Mouse (Mus musculus) embryonic facial prominence, embryonic 14.5 days (tissue): ENCODE results near the gene Ptprt. TPM values are rescaled to one million over a fixed set of nuclear protein-coding genes. Genes with fewer than 3 reads are reported as not detected.

Experiments
- ATAC-seq: fragments of 200-750 bp; cut with Nextera tagmentation; 2 replicates; pipeline ENCODE4 v1.8.0; 2017; ENCODE audit warnings: low read depth, moderate number of reproducible peaks, moderate TSS enrichment
- DNase-seq: peaks from one replicate; pipeline ENCODE4 v3.0.0-alpha.2; 2015; ENCODE audit warnings: low spot score
- H3K27ac ChIP-seq: fragments of 300-500 bp; sonication (generic); replicated peaks from 2 replicates; pipeline ENCODE4 v1.5.1; 2014; ENCODE audit warnings: low read depth, mild to moderate bottlenecking, low read length, moderate library complexity
- H3K27me3 ChIP-seq: fragments of 300-500 bp; sonication (generic); replicated peaks from 2 replicates; pipeline ENCODE4 v1.6.1; 2014; ENCODE audit warnings: low read length; ENCODE audit not compliant: control insufficient read depth, insufficient read depth
- H3K36me3 ChIP-seq: fragments of 300-500 bp; sonication (generic); 2 replicates; pipeline ENCODE4 v1.6.1; 2014; ENCODE audit warnings: low read length, mixed read lengths; ENCODE audit not compliant: control insufficient read depth, insufficient read depth
- H3K4me1 ChIP-seq: fragments of 300-500 bp; sonication (generic); 2 replicates; pipeline ENCODE4 v1.6.1; 2014; ENCODE audit warnings: antibody characterized with exemption, low read length; ENCODE audit not compliant: control insufficient read depth, insufficient read depth
- H3K4me2 ChIP-seq: fragments of 300-500 bp; sonication (generic); 2 replicates; pipeline ENCODE4 v1.6.1; 2014; ENCODE audit warnings: low read depth, mild to moderate bottlenecking, low read length, moderate library complexity, mixed read lengths
- H3K4me3 ChIP-seq: fragments of 300-500 bp; sonication (generic); 2 replicates; pipeline ENCODE4 v1.5.1; 2014; ENCODE audit warnings: low read depth, mild to moderate bottlenecking, low read length
- H3K9ac ChIP-seq: fragments of 300-500 bp; sonication (generic); 2 replicates; pipeline ENCODE4 v1.6.1; 2014; ENCODE audit warnings: low read depth, mild to moderate bottlenecking, low read length, moderate library complexity, mixed read lengths
- H3K9me3 ChIP-seq: fragments of 300-500 bp; sonication (generic); 2 replicates; pipeline ENCODE4 v1.6.1; 2016; ENCODE audit warnings: low read length; ENCODE audit not compliant: control insufficient read depth
- WGBS: fragments of 180-500 bp; shearing (Covaris S2); extraction: QIAGEN DNeasy Blood & Tissue Kit; methylation state at CpG from one replicate; pipeline ENCODE4 v1.1.7; 2014; 5-methylcytosine and 5-hydroxymethylcytosine counted together
- polyA plus RNA-seq: library from polyadenylated mRNA; unstranded; fragments of >200 nt; fragmentation: Nextera tagmentation; extraction: Ambion mirVana; gene quantifications from 2 replicates; pipeline ENCODE4 v1.2.1, GENCODE M21; 2014

The Ptprt gene
- polyA plus RNA-seq, 1 experiment from 2014 or later = 3.0 TPM

DNA sequence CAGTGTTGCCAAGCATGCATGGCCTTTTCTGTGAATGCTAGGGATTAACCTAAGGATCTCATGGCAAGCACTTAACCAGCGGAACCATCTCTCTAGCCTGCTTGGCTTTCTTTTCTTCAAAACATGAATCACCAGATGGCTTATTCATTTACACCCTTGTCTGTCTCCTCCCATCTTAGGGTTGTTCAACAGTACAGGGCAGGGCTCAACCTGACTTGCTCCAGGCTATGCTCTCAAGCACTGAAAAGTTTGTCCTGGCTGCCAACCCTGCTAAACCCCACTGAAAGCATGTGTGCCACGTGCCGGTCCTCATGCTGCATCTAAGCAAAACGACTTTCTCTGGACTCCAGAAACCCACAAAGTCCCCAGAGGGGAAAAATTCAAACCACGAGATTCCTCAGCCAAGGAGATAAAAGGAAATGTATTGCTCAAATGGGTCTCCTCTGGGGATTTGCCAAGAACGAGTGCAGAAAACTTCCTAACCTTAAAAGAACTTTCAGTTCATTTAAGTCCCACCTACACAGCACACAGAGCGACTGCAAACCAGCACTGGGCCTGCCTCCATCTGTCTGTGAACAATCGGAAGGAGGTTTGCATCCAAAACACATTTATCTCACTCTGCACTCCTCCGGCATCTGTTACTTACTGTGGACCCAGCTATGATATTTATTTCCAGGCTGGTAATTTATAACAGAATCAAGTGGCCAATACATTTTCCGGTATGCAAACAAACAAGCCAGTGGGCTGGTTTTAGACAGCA is 1090.5 kb downstream of the Ptprt start:
- ATAC-seq = peak; percentile 82
- 25% methylated on average over 10 of the region's 10 CpGs for WGBS
- H3K9me3 ChIP-seq = no peaks in the 10 kb centered on the region
- peak; percentile 88 for DNase-seq
- H3K27ac ChIP-seq = no peak overlapping the region
- H3K4me1 ChIP-seq = peaks cover 8% of the 10 kb centered on the region; the same call in 1 of the 2 replicates
- H3K27me3 ChIP-seq = no peaks in the 10 kb centered on the region
- peak overlapping the region; percentile 25 for H3K4me2 ChIP-seq
- H3K4me3 ChIP-seq = no peak overlapping the region
- no peak overlapping the region for H3K9ac ChIP-seq
- no peaks in the 10 kb centered on the region for H3K36me3 ChIP-seq

DNA sequence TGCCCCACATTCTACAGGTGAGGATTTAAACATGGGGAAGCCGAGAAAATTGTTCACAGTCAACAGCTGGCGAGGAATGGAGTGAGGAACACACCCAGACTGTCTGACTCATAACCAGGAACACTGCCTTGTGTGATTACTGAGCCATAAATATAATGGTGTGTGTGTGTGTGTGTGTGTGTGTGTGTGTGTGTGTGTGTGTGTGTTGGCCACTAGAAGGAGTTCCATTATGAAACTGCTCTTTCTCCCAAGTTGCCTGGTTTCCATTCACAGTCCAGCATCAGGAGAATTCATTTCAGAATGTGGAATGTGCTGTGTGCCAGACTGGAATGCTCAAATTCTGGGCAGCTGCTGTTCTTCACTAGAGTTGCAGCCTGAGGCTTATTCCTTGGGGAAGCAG is 1099.4 kb downstream of the Ptprt start:
- ATAC-seq = no peak

DNA sequence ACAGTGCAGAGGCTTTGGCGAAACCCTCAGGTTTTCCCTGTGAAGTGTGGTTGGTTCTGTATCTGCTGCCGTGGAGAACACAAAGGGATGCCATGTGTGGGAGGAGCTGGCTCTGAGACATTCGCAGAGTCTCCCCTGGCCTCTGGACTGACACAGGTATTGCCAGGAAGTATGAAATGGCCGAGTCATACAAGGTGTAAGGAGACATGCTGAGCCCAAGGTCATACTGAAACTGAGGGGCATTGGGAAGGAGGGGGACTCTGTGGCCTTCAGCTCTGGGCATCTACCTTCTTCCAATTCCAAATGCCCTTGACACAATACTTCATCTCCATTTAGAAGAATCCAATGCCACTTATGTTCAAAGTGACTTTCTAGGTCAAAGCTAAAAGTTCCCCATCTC is 1103.1 kb downstream of the Ptprt start:
- WGBS = 77% methylated on average over 4 of the region's 4 CpGs

More for the DNA sequence above, 1099.4 kb downstream of the Ptprt start:
- 65% methylated on average over 2 of the region's 2 CpGs for WGBS
- H3K4me3 ChIP-seq = no peak overlapping the region
- no peaks in the 10 kb centered on the region for H3K9me3 ChIP-seq
- H3K27ac ChIP-seq = no peak overlapping the region
- peak; percentile 24 for DNase-seq
- H3K9ac ChIP-seq = no peak overlapping the region
- no peaks in the 10 kb centered on the region for H3K4me1 ChIP-seq
- H3K4me2 ChIP-seq = no peak overlapping the region
- H3K36me3 ChIP-seq = no peaks in the 10 kb centered on the region
- no peaks in the 10 kb centered on the region for H3K27me3 ChIP-seq

GRCm38 (mm10) chr2:161553651-161554050 is 1107.3 kb downstream of the Ptprt start:
- Histone ChIP-seq H3K36me3 (no peaks in the 10 kb centered on the region), H3K9me3 (no peaks in the 10 kb centered on the region), H3K27ac (no peak overlapping the region), H3K9ac (no peak overlapping the region), H3K4me3 (no peak overlapping the region), H3K4me1 (no peaks in the 10 kb centered on the region), H3K27me3 (no peaks in the 10 kb centered on the region), H3K4me2 (no peak overlapping the region)
- ATAC-seq (no peak), DNase-seq (no peak)
- WGBS = 80% methylated on average over 9 of the region's 9 CpGs

More for the DNA sequence above, 1103.1 kb downstream of the Ptprt start:
- Histone ChIP-seq H3K36me3 (no peaks in the 10 kb centered on the region), H3K27ac (no peak overlapping the region), H3K4me2 (no peak overlapping the region), H3K27me3 (no peaks in the 10 kb centered on the region), H3K4me3 (no peak overlapping the region), H3K9ac (no peak overlapping the region), H3K4me1 (no peaks in the 10 kb centered on the region), H3K9me3 (no peaks in the 10 kb centered on the region)
- DNase-seq (no peak), ATAC-seq (no peak)

GRCm38 (mm10) chr2:161552011-161552410 is 1108.9 kb downstream of the Ptprt start:
- DNase-seq (no peak), ATAC-seq (no peak)
- Histone ChIP-seq H3K9ac (no peak overlapping the region), H3K9me3 (no peaks in the 10 kb centered on the region), H3K4me2 (no peak overlapping the region), H3K27me3 (no peaks in the 10 kb centered on the region), H3K4me1 (no peaks in the 10 kb centered on the region), H3K4me3 (no peak overlapping the region), H3K27ac (no peak overlapping the region), H3K36me3 (no peaks in the 10 kb centered on the region)
- 84% methylated on average over 2 of the region's 2 CpGs for WGBS

- Histone ChIP-seq H3K27me3 (no peaks in the 10 kb centered on the region), H3K4me2 (no peak overlapping the region), H3K36me3 (no peaks in the 10 kb centered on the region), H3K9ac (no peak overlapping the region), H3K4me3 (no peak overlapping the region), H3K9me3 (no peaks in the 10 kb centered on the region), H3K27ac (no peak overlapping the region), H3K4me1 (no peaks in the 10 kb centered on the region)
- DNase-seq (no peak), ATAC-seq (no peak)
- WGBS = 82% methylated on average over 5 of the region's 5 CpGs
Observed at GRCm38 (mm10) chr2:161549577-161549976, 1111.4 kb downstream of the Ptprt start.

- WGBS = 87% methylated on average over 5 of the region's 5 CpGs
Observed at GRCm38 (mm10) chr2:161547318-161547717, 1113.6 kb downstream of the Ptprt start.

DNA sequence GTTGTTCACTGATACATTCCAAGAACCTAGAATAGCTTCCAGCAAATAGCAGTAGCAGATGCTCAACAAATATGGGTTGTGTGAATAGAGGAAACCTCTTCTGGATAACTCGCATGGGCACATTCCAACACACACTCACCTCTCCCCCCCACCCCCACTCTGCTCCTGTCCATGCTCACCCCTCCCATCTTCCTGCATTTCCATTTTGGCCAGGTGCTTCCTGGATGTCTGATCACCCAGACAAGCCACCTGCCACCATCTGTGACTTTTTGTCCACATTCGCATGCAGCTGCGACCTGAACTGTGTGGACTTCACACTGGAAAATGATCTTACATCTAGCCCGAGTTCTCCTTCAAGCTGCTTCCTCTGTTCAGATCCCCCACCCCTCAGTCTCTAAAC is 1115.5 kb downstream of the Ptprt start:
- ATAC-seq = no peak
- H3K9me3 ChIP-seq = no peaks in the 10 kb centered on the region
- H3K4me3 ChIP-seq = no peak overlapping the region
- H3K9ac ChIP-seq = no peak overlapping the region
- DNase-seq = no peak
- H3K27ac ChIP-seq = no peak overlapping the region
- 75% methylated on average over 4 of the region's 4 CpGs for WGBS
- no peak overlapping the region for H3K4me2 ChIP-seq
- no peaks in the 10 kb centered on the region for H3K36me3 ChIP-seq
- H3K27me3 ChIP-seq = no peaks in the 10 kb centered on the region
- no peaks in the 10 kb centered on the region for H3K4me1 ChIP-seq

More at GRCm38 (mm10) chr2:161547318-161547717, 1113.6 kb downstream of the Ptprt start:
- H3K36me3 ChIP-seq = no peaks in the 10 kb centered on the region
- DNase-seq = no peak
- H3K4me3 ChIP-seq = no peak overlapping the region
- H3K27ac ChIP-seq = no peak overlapping the region
- no peak overlapping the region for H3K4me2 ChIP-seq
- ATAC-seq = no peak
- no peaks in the 10 kb centered on the region for H3K27me3 ChIP-seq
- H3K9ac ChIP-seq = no peak overlapping the region
- H3K9me3 ChIP-seq = no peaks in the 10 kb centered on the region
- no peaks in the 10 kb centered on the region for H3K4me1 ChIP-seq

GRCm38 (mm10) chr2:161534151-161534550 is 1126.8 kb downstream of the Ptprt start:
- Histone ChIP-seq H3K27me3 (no peaks in the 10 kb centered on the region), H3K9ac (no peak overlapping the region), H3K4me2 (no peak overlapping the region), H3K4me3 (no peak overlapping the region), H3K36me3 (no peaks in the 10 kb centered on the region), H3K4me1 (no peaks in the 10 kb centered on the region), H3K27ac (no peak overlapping the region), H3K9me3 (no peaks in the 10 kb centered on the region)
- DNase-seq = no peak
- whole genome bisulfite sequencing = 90% methylated on average over 7 of the region's 7 CpGs
- ATAC-seq = no peak
